Mouse (Mus musculus) duodenum, adult 2 months (tissue): ENCODE results near the gene Spout1. TPM values are rescaled to one million over a fixed set of nuclear protein-coding genes. Genes with fewer than 3 reads are reported as not detected.

Source experiments
- polyA plus RNA-seq: library from polyadenylated mRNA; depleted of rRNA; stranded (reverse); fragments of >200 nt; gene quantifications from 2 replicates; pipeline ENCODE4 v1.2.3, GENCODE M21; 2012; ENCODE audit warnings: low replicate concordance; rRNA removed

Spout1 gene
- 19.1 and 20.7 TPM in 2 replicates for polyA plus RNA-seq

GRCm38 (mm10) chr2:30177700-30178675 is at the start of gene Spout1:
Gene Spout1 (minus strand): TSS chr2:30178459.

GRCm38 (mm10) chr2:30205629-30206357 is 27.5 kb upstream of the Spout1 start, which contains the start of gene Kyat1:
Gene Kyat1 (minus strand): TSS chr2:30205847.

GRCm38 (mm10) chr2:30171371-30171996 is 6.8 kb downstream of the Spout1 start, which contains the start of gene Endog:
Gene Endog (plus strand): TSS chr2:30171493.

DNA sequence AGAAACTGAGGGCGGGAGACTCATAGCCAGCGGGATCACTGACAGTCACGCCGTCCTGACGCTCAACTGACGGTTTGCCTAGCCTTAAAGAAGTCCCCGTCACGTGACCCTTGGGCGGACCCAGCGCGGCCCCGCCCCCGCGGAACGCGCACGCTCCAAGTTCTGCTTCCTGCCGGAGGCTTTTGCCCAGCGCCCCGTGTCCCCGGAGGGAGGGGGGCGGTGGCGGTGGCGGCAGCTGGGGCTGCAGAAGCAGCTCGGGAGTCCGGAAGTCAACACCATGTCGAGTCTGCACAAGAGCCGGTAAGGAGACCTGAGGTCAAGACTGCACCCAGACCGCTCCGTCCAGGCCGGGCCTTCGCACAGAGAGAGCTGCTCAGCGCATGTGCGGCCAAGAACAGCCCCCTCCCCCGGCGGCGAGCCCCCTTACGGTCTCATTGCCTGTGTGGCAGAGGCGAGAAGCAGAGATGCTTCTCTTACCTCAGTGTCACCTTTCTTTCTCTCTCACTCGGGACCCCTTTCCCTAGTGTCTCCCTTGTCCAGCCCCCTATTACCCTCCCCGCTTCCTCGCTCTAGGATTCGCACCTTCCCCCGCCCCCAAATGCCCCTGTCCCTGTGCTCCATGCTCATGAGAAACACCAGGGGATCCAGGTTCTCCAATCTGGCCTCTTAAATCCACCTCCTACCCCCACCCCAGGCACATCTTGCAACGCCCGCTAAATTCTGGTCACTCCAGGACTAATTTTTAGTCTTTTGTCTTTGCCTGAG is 44.5 kb downstream of the Spout1 start, which contains the start of gene Tbc1d13:
Gene Tbc1d13 (plus strand): TSS at position 134 of the 765 bp plus-strand sequence.

GRCm38 (mm10) chr2:30124472-30125274 is 53.6 kb downstream of the Spout1 start, which contains the start of gene Zer1:
Gene Zer1 (minus strand): TSS chr2:30124585.

Other genes starting within 250 kb of the Spout1 start
- gene Gle1, start 243.0 kb downstream of the Spout1 start, polyA plus RNA-seq: 5.0 and 6.3 TPM in 2 replicates
- gene Sptan1, start 212.9 kb downstream of the Spout1 start, polyA plus RNA-seq: 69.7 and 87.6 TPM in 2 replicates
- 9.6 and 10.9 TPM in 2 replicates for gene Wdr34, start 129.6 kb downstream of the Spout1 start, polyA plus RNA-seq
- 38.4 and 44.9 TPM in 2 replicates for gene Set, start 121.1 kb downstream of the Spout1 start, polyA plus RNA-seq
- 7.9 and 10.0 TPM in 2 replicates for gene Pkn3, start 100.8 kb downstream of the Spout1 start, polyA plus RNA-seq
- 92.1 and 211 TPM in 2 replicates for gene Zdhhc12, start 84.8 kb downstream of the Spout1 start, polyA plus RNA-seq
- gene Zer1, start 53.9 kb downstream of the Spout1 start, polyA plus RNA-seq: 37.7 and 41.5 TPM in 2 replicates
- 75.7 and 94.3 TPM in 2 replicates for gene Tbc1d13, start 44.7 kb downstream of the Spout1 start, polyA plus RNA-seq
- 88.4 and 254 TPM in 2 replicates for gene Endog, start 7.0 kb downstream of the Spout1 start, polyA plus RNA-seq
- gene Kyat1, start 27.4 kb upstream of the Spout1 start, polyA plus RNA-seq: 33.7 and 56.0 TPM in 2 replicates
- 15.3 and 19.6 TPM in 2 replicates for gene Lrrc8a, start 59.3 kb upstream of the Spout1 start, polyA plus RNA-seq
- gene Gm28035, start 62.1 kb upstream of the Spout1 start, polyA plus RNA-seq: 2.6 and 3.4 TPM in 2 replicates
- 4.4 and 5.9 TPM in 2 replicates for gene Phyhd1, start 87.7 kb upstream of the Spout1 start, polyA plus RNA-seq
- gene Gm28038, start 102.6 kb upstream of the Spout1 start, polyA plus RNA-seq: not detected in 2 replicates
- 14.6 and 20.2 TPM in 2 replicates for gene Dolk, start 107.9 kb upstream of the Spout1 start, polyA plus RNA-seq
- 27.0 and 29.2 TPM in 2 replicates for gene Nup188, start 107.9 kb upstream of the Spout1 start, polyA plus RNA-seq
- gene Sh3glb2, start 180.9 kb upstream of the Spout1 start, polyA plus RNA-seq: 149 and 156 TPM in 2 replicates
- gene Miga2, start 185.8 kb upstream of the Spout1 start, polyA plus RNA-seq: 45.6 and 46.8 TPM in 2 replicates
- gene Dolpp1, start 213.8 kb upstream of the Spout1 start, polyA plus RNA-seq: 157 and 199 TPM in 2 replicates
- 263 and 268 TPM in 2 replicates for gene Crat, start 237.4 kb upstream of the Spout1 start, polyA plus RNA-seq
- 138 and 167 TPM in 2 replicates for gene Ptpa, start 237.6 kb upstream of the Spout1 start, polyA plus RNA-seq